Mouse (Mus musculus) kidney, adult 11 months (tissue): ENCODE measurements around the gene Dhx30.
"Not testable (repeated sequence)": the region's sequence is repeated elsewhere in the genome, so short reads cannot be mapped to it uniquely, and the experiment has no call there.

Experiments used
- DNase-seq: peaks from one replicate; pipeline ENCODE4 v3.0.0; 2022

Gene Dhx30

DNA sequence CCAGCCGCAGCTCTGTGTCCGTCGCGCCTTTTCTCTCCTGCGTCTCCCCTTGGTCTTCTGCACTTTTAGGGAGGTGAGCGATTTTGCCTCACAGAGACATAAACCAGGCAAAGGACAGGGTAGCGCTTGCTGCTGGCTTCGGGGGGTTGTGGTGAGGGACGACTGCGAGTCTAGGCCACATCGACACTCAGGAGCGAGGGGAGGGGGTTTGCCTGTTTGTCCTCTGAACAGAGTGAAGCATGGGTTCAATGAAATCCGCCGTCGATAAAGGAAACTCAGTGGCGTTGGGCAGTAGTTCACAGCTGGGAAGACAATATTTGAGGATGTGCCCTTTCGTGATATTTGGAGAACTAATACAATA, at the start of gene Dhx30:
Dhx30 (minus strand) TSS at position 52 of the 361 bp plus-strand sequence.
- DNase-seq = no peak

DNA sequence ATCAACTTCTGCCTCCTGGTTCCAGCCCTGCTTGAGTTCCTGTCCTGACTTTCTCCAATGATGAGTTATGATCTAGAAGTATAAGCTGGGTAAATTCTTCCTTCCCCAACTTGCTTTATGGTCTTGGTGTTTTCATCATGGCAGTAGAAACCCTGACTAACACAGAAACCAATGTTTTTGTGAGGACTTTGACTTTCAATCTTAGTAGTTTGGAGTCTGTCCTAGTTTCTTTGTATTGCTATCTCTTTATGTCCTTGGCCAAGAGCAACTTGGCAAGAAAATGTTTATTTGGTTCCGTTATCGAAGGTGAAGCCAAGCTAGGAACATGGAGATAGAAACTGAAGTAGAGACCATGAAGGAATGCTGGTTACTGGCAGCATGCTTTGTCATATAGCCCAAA, 45.4 kb upstream of the Dhx30 start:
- no peak for DNase-seq

- DNase-seq = no peak
Observed at GRCm38 (mm10) chr9:110162441-110162840, 44.8 kb upstream of the Dhx30 start.

- DNase-seq = not testable (repeated sequence)
Observed at GRCm38 (mm10) chr9:110160486-110160885, 42.9 kb upstream of the Dhx30 start.

GRCm38 (mm10) chr9:110159036-110159435, 41.4 kb upstream of the Dhx30 start:
- DNase-seq = no peak

- DNase-seq = no peak
Observed at GRCm38 (mm10) chr9:110148598-110148997, 31.0 kb upstream of the Dhx30 start.

GRCm38 (mm10) chr9:110142097-110142496, 24.5 kb upstream of the Dhx30 start:
- no peak for DNase-seq

- no peak for DNase-seq
Observed at GRCm38 (mm10) chr9:110139119-110139518, 21.5 kb upstream of the Dhx30 start.

DNA sequence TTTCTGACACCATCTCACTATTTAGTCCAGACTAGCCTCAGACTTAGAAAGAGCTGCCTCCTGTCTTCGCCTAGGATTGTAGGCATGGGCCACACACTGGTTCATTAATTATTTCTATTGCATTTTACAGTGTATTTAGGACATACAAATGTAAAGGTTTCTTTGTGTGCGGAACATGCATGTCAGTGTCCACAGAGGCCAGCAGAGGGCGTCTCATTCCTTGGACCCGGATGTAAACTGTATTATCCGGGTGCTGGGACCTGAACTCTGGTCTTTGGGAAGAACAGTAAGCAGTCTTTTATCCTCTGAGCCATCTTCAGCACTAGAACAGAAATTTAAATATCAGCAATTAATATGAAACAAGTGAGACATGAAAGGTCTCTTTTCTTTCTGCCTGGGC, 16.5 kb upstream of the Dhx30 start:
- no peak for DNase-seq

DNA sequence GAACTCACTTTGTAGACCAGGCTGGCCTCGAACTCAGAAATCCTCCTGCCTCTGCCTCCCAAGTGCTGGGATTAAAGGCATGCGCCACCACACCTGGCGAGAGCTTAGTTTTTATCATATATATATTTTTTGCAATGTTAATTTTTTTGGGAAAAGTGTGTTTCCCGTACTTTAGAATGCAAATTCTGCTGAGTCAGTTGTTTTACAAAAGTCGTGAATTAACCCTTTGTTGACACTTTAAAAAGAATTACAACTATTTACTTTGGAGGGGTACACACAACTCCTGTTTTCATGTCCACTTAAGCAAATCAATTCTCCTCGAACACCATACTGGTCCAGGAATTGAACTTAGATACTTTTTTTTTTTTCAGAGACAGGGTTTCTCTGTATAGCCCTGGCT, 15.3 kb upstream of the Dhx30 start:
- no peak for DNase-seq

DNA sequence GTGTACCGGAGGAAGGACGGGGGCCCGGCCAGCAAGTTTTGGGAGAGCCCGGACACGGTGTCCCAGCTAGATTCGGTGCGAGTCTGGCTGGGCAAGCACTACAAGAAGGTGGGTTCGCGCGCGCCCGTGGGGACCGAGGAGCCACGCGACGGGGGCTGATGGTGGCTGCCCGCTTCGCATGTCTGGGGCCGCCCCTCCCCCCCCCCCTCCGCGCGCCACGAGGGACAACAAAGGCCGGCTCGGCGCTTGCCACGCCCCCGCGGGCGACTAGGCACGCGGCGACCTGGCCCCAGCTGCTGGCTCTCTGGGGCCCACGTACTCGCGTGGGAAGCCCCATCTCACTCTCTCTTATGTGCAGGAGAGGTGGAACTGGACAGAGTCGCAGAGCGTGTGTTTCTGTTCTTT, 14.6 kb upstream of the Dhx30 start:
- no peak for DNase-seq

- peak; percentile 99 for DNase-seq
Observed at GRCm38 (mm10) chr9:110131525-110132197, 14.0 kb upstream of the Dhx30 start.

GRCm38 (mm10) chr9:110130896-110131524, 13.4 kb upstream of the Dhx30 start:
- no peak for DNase-seq

- DNase-seq = not testable (repeated sequence)
Observed at GRCm38 (mm10) chr9:110124008-110124540, 6.4 kb upstream of the Dhx30 start.

GRCm38 (mm10) chr9:110123322-110123721, 5.7 kb upstream of the Dhx30 start:
- DNase-seq = no peak

DNA sequence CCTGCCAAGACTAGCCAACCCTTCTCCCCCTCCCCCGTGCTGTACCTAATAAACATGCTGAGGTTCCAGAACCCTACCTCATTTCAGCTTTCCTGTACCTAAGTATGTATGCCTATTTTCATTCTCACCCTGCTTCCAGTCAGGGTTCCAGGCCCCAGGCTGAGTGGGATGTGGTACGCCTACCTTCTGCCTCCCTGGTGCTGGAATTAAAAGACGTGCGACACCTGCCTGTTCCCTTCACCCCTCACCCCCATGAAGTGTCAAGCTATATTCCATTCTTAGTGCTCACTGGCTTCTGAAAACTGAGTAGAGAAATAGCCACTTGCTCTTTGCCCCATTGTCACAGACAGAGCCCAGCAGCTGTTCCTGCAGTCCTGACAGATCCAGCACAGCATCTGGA, 3.8 kb upstream of the Dhx30 start:
- no peak for DNase-seq

- DNase-seq = no peak
Observed at GRCm38 (mm10) chr9:110118249-110118648, 619 bp upstream of the Dhx30 start.

DNA sequence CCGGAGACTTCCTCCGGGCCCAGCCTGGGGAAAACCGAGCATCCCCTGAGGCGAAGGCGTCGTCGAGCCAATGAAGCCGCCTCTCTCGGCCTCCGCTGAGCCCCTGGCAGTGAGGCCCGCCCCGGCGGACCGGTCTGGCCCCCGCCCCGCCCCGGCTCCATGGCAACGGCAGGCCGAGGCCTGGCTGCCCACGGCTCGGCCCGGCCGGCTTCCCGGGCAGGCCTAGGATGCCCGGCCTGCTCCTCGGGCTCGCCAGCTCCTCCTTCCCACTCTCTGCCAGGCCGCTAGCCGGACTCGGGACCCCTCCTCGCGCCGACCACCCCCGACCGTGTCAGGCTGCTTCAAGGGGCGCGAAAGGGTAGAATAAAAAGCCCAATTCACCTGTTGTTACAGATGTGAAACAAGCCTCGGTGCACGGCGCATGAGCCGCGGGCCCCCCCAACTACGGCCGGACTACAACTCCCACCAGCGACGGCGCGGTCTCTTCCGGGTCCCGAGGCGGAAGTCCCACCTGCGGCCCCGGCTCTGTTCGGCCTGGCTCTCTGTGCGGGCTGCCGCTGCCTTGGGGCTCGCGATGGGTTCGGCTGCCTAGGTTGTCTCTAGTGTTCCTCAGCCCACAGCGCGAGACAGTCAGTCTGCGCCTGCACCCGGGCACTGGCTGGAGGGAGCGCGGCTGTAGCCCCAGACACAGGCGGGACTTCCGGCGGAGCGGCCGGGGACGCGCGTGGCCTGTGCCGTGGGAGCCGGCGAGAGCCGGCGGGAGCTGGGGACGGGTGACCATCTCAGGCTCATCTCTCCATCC, 452 bp downstream of the Dhx30 start, which contains the start of gene Smarcc1:
Smarcc1 (plus strand) TSS at position 732 of the 802 bp plus-strand sequence.
- peak; percentile 88 for DNase-seq

DNA sequence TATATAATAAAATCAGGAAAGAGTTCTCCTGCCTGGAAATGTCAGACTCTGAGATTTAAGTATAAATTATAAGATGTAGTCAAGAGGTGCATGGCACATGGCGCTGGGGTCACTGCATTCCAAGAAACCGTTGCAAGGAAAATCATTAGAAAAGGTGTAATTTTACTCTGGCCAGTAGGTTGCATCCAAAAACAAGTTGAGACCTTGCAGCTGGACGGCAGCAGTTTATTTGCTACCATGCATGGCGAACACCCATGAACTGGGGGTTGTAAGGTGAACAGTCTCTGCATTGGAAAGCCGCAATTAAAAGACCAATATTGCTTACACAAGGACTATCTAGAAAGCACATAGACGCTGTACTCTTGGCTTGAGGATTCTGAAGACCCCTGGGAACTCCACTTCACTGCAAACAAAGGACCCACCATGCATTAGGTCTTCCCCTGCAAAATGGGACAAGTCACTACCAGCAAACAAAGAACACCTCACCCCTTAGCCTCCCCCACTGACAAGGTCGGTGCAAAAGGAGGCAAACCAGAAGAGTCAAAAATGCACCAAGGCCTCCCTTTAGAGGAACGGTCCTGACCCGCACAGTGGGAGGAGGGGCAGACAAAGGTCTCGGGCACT, 1.2 kb downstream of the Dhx30 start:
- DNase-seq = no peak

GRCm38 (mm10) chr9:110100627-110101600, 16.7 kb downstream of the Dhx30 start:
- peak; percentile 88 for DNase-seq

DNA sequence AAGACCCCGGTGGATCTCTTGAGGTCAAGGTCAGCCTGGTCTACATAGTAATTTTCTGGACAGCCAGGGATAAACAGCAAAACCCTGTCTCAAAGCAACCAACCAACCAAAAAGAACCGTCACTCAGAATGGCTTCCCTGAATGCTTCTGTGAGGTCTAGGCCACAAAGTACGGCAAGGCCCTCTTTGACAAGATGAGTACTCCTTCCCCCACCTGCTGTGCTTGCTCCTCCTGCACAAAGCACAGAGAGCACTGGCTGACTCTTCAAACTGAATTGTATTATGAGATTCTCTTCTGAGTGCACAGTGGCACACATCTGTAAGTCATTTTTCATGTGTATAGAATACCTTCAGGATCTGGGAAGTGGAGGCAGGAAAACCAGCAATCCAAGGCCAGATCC, 19.8 kb downstream of the Dhx30 start:
- no peak for DNase-seq

- DNase-seq = no peak
Observed at GRCm38 (mm10) chr9:110094761-110095160, 22.9 kb downstream of the Dhx30 start.
